Mouse (Mus musculus): ENCODE data around the gene St6gal1. TPM values are rescaled to one million over a fixed set of nuclear protein-coding genes. Genes with fewer than 3 reads are reported as not detected.
A peak's percentile ranks its signal among the peaks of the same experiment; 100 is the strongest.

The St6gal1 gene
- polyA plus RNA-seq, 1 experiment, result 5.7 TPM

- Histone ChIP-seq H3K4me3 (no peak overlapping the region), H3ac (ENCODE audit: control insufficient read depth, insufficient read length) (no peak overlapping the region), H3K79me2 (ENCODE audit: control insufficient read depth, insufficient read depth) (no peaks in the 10 kb centered on the region), H3K27me3 (ENCODE audit: control insufficient read depth, insufficient read depth, insufficient read length) (no peaks in the 10 kb centered on the region), H3K36me3 (ENCODE audit: control insufficient read depth, insufficient read depth) (no peaks in the 10 kb centered on the region), H3K4me2 (ENCODE audit: low read depth) (no peak overlapping the region)
- no peak for TF ChIP-seq POLR2AphosphoS2 (IDR thresholded peaks at IDR 0.05; ENCODE audit: insufficient read length, low read depth)
- no peak for TF ChIP-seq MAX (IDR thresholded peaks at IDR 0.05; ENCODE audit: low read depth)
- TF ChIP-seq E2F4 (IDR thresholded peaks at IDR 0.05; ENCODE audit: insufficient read depth), result no peak
- no peak for TF ChIP-seq REST (IDR thresholded peaks at IDR 0.05; ENCODE audit: insufficient read depth, insufficient read length)
- TF ChIP-seq MYOG (IDR thresholded peaks at IDR 0.05; ENCODE audit: control insufficient read depth in 1 of 3, insufficient read depth in 1 of 3, insufficient read length in 2 of 3, low read depth in 2 of 3), result no peak
- TF ChIP-seq CEBPB (IDR thresholded peaks at IDR 0.05; ENCODE audit: insufficient read depth, poor library complexity, severe bottlenecking), result no peak
- TF ChIP-seq POLR2A (IDR thresholded peaks at IDR 0.05; ENCODE audit: insufficient read length, low read depth), result no peak
- no peak for TF ChIP-seq MYOD1 (IDR thresholded peaks at IDR 0.05; ENCODE audit: control insufficient read depth in 1 of 3, insufficient read length in 2 of 3, low read depth in 2 of 3)
- TF ChIP-seq TCF3 (IDR thresholded peaks at IDR 0.05; ENCODE audit: insufficient read length, low read depth), result no peak
- TF ChIP-seq USF1 (IDR thresholded peaks at IDR 0.05; ENCODE audit: low read depth), result no peak
- TF ChIP-seq TCF12 (IDR thresholded peaks at IDR 0.05; ENCODE audit: insufficient read depth, poor library complexity, severe bottlenecking), result no peak
- TF ChIP-seq SRF (IDR thresholded peaks at IDR 0.05; ENCODE audit: control insufficient read depth, insufficient read length, low read depth), result no peak
Measured at GRCm38 (mm10) chr16:23233496-23233895, 9.0 kb downstream of the St6gal1 start.

- Histone ChIP-seq H3K4me3 (no peak overlapping the region), H3K4me2 (ENCODE audit: low read depth) (no peak overlapping the region), H3ac (ENCODE audit: control insufficient read depth, insufficient read length) (no peak overlapping the region), H3K27me3 (ENCODE audit: control insufficient read depth, insufficient read depth, insufficient read length) (no peaks in the 10 kb centered on the region), H3K79me2 (ENCODE audit: control insufficient read depth, insufficient read depth) (no peaks in the 10 kb centered on the region), H3K36me3 (ENCODE audit: control insufficient read depth, insufficient read depth) (no peaks in the 10 kb centered on the region)
- no peak for TF ChIP-seq MYOG (IDR thresholded peaks at IDR 0.05; ENCODE audit: control insufficient read depth in 1 of 3, insufficient read depth in 1 of 3, insufficient read length in 2 of 3, low read depth in 2 of 3)
Measured at GRCm38 (mm10) chr16:23234557-23234956, 10.0 kb downstream of the St6gal1 start.

GRCm38 (mm10) chr16:23235173-23235694 lies 10.7 kb downstream of the St6gal1 start:
- H3ac ChIP-seq (ENCODE audit: control insufficient read depth, insufficient read length), result no peak overlapping the region
- no peaks in the 10 kb centered on the region for H3K27me3 ChIP-seq (ENCODE audit: control insufficient read depth, insufficient read depth, insufficient read length)
- H3K4me2 ChIP-seq (ENCODE audit: low read depth), result no peak overlapping the region
- H3K36me3 ChIP-seq (ENCODE audit: control insufficient read depth, insufficient read depth), result no peaks in the 10 kb centered on the region
- no peak for TF ChIP-seq MAX (IDR thresholded peaks at IDR 0.05; ENCODE audit: low read depth)
- TF ChIP-seq TCF3 (IDR thresholded peaks at IDR 0.05; ENCODE audit: insufficient read length, low read depth), result no peak
- no peak for TF ChIP-seq POLR2AphosphoS2 (IDR thresholded peaks at IDR 0.05; ENCODE audit: insufficient read length, low read depth)
- TF ChIP-seq MYOD1 (IDR thresholded peaks at IDR 0.05; ENCODE audit: control insufficient read depth in 1 of 3, insufficient read length in 2 of 3, low read depth in 2 of 3), result no peak
- TF ChIP-seq MYOG (IDR thresholded peaks at IDR 0.05; ENCODE audit: control insufficient read depth in 1 of 3, insufficient read depth in 1 of 3, insufficient read length in 2 of 3, low read depth in 2 of 3), result no peak
- TF ChIP-seq USF1 (IDR thresholded peaks at IDR 0.05; ENCODE audit: low read depth), result no peak
- no peaks in the 10 kb centered on the region for H3K79me2 ChIP-seq (ENCODE audit: control insufficient read depth, insufficient read depth)
- no peak overlapping the region for H3K4me3 ChIP-seq

- TF ChIP-seq POLR2A (IDR thresholded peaks at IDR 0.05; ENCODE audit: insufficient read length, low read depth) (no peak), MYOG (IDR thresholded peaks at IDR 0.05; ENCODE audit: control insufficient read depth in 1 of 3, insufficient read depth in 1 of 3, insufficient read length in 2 of 3, low read depth in 2 of 3) (peak in 1 of 3 experiments; percentile 41)
- Histone ChIP-seq H3K79me2 (ENCODE audit: control insufficient read depth, insufficient read depth) (no peaks in the 10 kb centered on the region), H3K27me3 (ENCODE audit: control insufficient read depth, insufficient read depth, insufficient read length) (no peaks in the 10 kb centered on the region), H3ac (ENCODE audit: control insufficient read depth, insufficient read length) (no peak overlapping the region), H3K4me2 (ENCODE audit: low read depth) (no peak overlapping the region), H3K4me3 (no peak overlapping the region), H3K36me3 (ENCODE audit: control insufficient read depth, insufficient read depth) (no peaks in the 10 kb centered on the region)
Measured at GRCm38 (mm10) chr16:23239583-23239982, 15.0 kb downstream of the St6gal1 start.

GRCm38 (mm10) chr16:23240049-23240949 lies 15.8 kb downstream of the St6gal1 start:
- H3K4me2 ChIP-seq (ENCODE audit: low read depth), result peak overlapping the region; percentile 26
- TF ChIP-seq REST (IDR thresholded peaks at IDR 0.05; ENCODE audit: insufficient read depth, insufficient read length) (no peak), USF1 (IDR thresholded peaks at IDR 0.05; ENCODE audit: low read depth) (no peak), MAX (IDR thresholded peaks at IDR 0.05; ENCODE audit: low read depth) (no peak), MYOD1 (IDR thresholded peaks at IDR 0.05; ENCODE audit: control insufficient read depth in 1 of 3, insufficient read length in 2 of 3, low read depth in 2 of 3) (no peak), TCF3 (IDR thresholded peaks at IDR 0.05; ENCODE audit: insufficient read length, low read depth) (no peak), POLR2A (IDR thresholded peaks at IDR 0.05; ENCODE audit: insufficient read length, low read depth) (no peak), POLR2AphosphoS2 (IDR thresholded peaks at IDR 0.05; ENCODE audit: insufficient read length, low read depth) (no peak), MYOG (IDR thresholded peaks at IDR 0.05; ENCODE audit: control insufficient read depth in 1 of 3, insufficient read depth in 1 of 3, insufficient read length in 2 of 3, low read depth in 2 of 3) (no peak), SRF (IDR thresholded peaks at IDR 0.05; ENCODE audit: control insufficient read depth, insufficient read length, low read depth) (no peak), E2F4 (IDR thresholded peaks at IDR 0.05; ENCODE audit: insufficient read depth) (no peak), TCF12 (IDR thresholded peaks at IDR 0.05; ENCODE audit: insufficient read depth, poor library complexity, severe bottlenecking) (no peak), CEBPB (IDR thresholded peaks at IDR 0.05; ENCODE audit: insufficient read depth, poor library complexity, severe bottlenecking) (no peak)

More at GRCm38 (mm10) chr16:23240049-23240949, 15.8 kb downstream of the St6gal1 start:
- no peak overlapping the region for H3ac ChIP-seq (ENCODE audit: control insufficient read depth, insufficient read length)
- H3K4me3 ChIP-seq, result no peak overlapping the region
- no peaks in the 10 kb centered on the region for H3K27me3 ChIP-seq (ENCODE audit: control insufficient read depth, insufficient read depth, insufficient read length)
- no peaks in the 10 kb centered on the region for H3K36me3 ChIP-seq (ENCODE audit: control insufficient read depth, insufficient read depth)
- no peaks in the 10 kb centered on the region for H3K79me2 ChIP-seq (ENCODE audit: control insufficient read depth, insufficient read depth)
